11 mouse cellular contexts compared by ENCODE assay signal in the genomic region with DNA sequence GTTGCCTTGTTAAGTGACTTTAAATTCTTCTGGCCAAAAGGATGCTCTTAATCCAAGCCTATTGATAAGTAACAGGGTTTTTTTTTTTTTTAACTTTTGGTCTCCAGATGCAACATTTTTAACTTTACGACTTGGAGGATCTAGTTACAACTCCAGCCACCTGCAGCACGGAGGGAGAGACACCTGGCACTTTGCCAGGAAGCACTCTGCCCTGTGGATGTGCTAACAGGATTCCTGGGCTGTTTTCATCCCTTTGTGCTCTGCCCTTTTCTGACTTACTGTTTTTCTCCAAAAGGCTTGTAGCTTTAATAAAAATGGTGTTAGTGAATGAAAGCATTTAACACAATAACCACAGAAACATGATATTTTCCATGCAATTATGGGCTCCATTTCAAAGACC.
DNase-seq lines count a peak whose midpoint lies in the region; ATAC-seq lines count a peak whose summit lies in the region.
"Had no signal": no experiment of that assay in that cellular context is flagged by ENCODE, and none has a peak within 500 bp of the region (broad histone marks: within the 10 kb centered on the region; RNA-seq: fewer than 3 reads in every experiment).

No protein-coding gene starts in this region.

- H3K36me3 ChIP-seq in hindbrain, embryonic 11.5 days (ENCODE audit: control insufficient read depth, insufficient read depth, low read length) = no peaks in the 10 kb centered on the region
- H3K36me3 ChIP-seq in hindbrain, embryonic 14.5 days (replicated peaks; ENCODE audit: control insufficient read depth, insufficient read depth) = no peaks in the 10 kb centered on the region
- H3K36me3 ChIP-seq in hindbrain, embryonic 13.5 days = no peaks in the 10 kb centered on the region
- H3K36me3 ChIP-seq: forebrain, embryonic 15.5 days; heart, embryonic 10.5 days had no signal

- H3K4me2 ChIP-seq in hindbrain, embryonic 11.5 days (replicated peaks; ENCODE audit: low read depth, low read length) = no peak overlapping the region
- H3K4me2 ChIP-seq in hindbrain, embryonic 14.5 days (replicated peaks) = no peak overlapping the region
- H3K4me2 ChIP-seq in hindbrain, embryonic 13.5 days = no peak overlapping the region
- H3K4me2 ChIP-seq: forebrain, embryonic 15.5 days had no signal

- H3K4me1 ChIP-seq in hindbrain, embryonic 11.5 days (replicated peaks; ENCODE audit: control insufficient read depth, insufficient read depth, low read length) = no peaks in the 10 kb centered on the region
- H3K4me1 ChIP-seq in hindbrain, embryonic 14.5 days (replicated peaks; ENCODE audit: control insufficient read depth, insufficient read depth, low read length) = no peaks in the 10 kb centered on the region
- no peaks in the 10 kb centered on the region for H3K4me1 ChIP-seq in hindbrain, embryonic 13.5 days (replicated peaks)

- DNase-seq in cerebellum, adult 9-10 months = peak; percentile 1
- DNase-seq in cerebellum, adult 11-12 months = no peak
- peak; percentile 18 for DNase-seq in hindbrain, embryonic 11.5 days (ENCODE audit: low spot score)
- no peak for DNase-seq in hindbrain, embryonic 14.5 days (ENCODE audit: low spot score)
- peak; percentile 46 for DNase-seq in 3T3-L1 (ENCODE audit: low read depth, low spot score)
- peak; percentile 42 for DNase-seq in hindlimb bud, embryonic 11.5 days (ENCODE audit: extremely low spot score, low read depth, low spot score)
- DNase-seq: thymus, postnatal 25 days had no signal

- no peak overlapping the region for H3K4me3 ChIP-seq in hindbrain, embryonic 11.5 days (ENCODE audit: low read depth, low read length)
- no peak overlapping the region for H3K4me3 ChIP-seq in hindbrain, embryonic 14.5 days (replicated peaks; ENCODE audit: low read length)
- no peak overlapping the region for H3K4me3 ChIP-seq in hindbrain, embryonic 13.5 days
- H3K4me3 ChIP-seq: forebrain, embryonic 15.5 days; heart, embryonic 10.5 days had no signal

- no peak for ATAC-seq in hindbrain, embryonic 11.5 days (ENCODE audit: low FRiP score)
- ATAC-seq in hindbrain, embryonic 14.5 days (ENCODE audit: low FRiP score) = no peak
- ATAC-seq in erythroblast, adult 5-6 weeks (replicated peaks; ENCODE audit: low FRiP score, poor library complexity, severe bottlenecking) = no peak
- no peak for ATAC-seq in hindbrain, embryonic 13.5 days (ENCODE audit: low FRiP score)
- ATAC-seq: forebrain, embryonic 15.5 days had no signal

- no peak overlapping the region for H3K27ac ChIP-seq in hindbrain, embryonic 11.5 days (ENCODE audit: low read depth, low read length)
- H3K27ac ChIP-seq in hindbrain, embryonic 14.5 days = no peak overlapping the region
- H3K27ac ChIP-seq in hindbrain, embryonic 13.5 days = no peak overlapping the region
- H3K27ac ChIP-seq: forebrain, embryonic 15.5 days had no signal

- 32% methylated on average over 2 of the region's 2 CpGs for WGBS in hindbrain, embryonic 11.5 days
- 21% methylated on average over 2 of the region's 2 CpGs for WGBS in hindbrain, embryonic 14.5 days
- 21% methylated on average over 2 of the region's 2 CpGs for WGBS in hindbrain, embryonic 13.5 days

- H3K27me3 ChIP-seq in hindbrain, embryonic 11.5 days (ENCODE audit: control insufficient read depth, insufficient read depth, low read length) = no peaks in the 10 kb centered on the region
- H3K27me3 ChIP-seq in hindbrain, embryonic 14.5 days (ENCODE audit: control insufficient read depth, insufficient read depth, low read length) = no peaks in the 10 kb centered on the region; the same call in 1 of the 2 replicates
- H3K27me3 ChIP-seq in hindbrain, embryonic 13.5 days = no peaks in the 10 kb centered on the region
- H3K27me3 ChIP-seq: forebrain, embryonic 15.5 days had no signal

- no peak overlapping the region for H3K9ac ChIP-seq in hindbrain, embryonic 11.5 days (ENCODE audit: low read depth, low read length)
- no peak overlapping the region for H3K9ac ChIP-seq in hindbrain, embryonic 14.5 days
- H3K9ac ChIP-seq in hindbrain, embryonic 13.5 days = no peak overlapping the region
- H3K9ac ChIP-seq: forebrain, embryonic 15.5 days had no signal

- H3K9me3 ChIP-seq in hindbrain, embryonic 11.5 days (ENCODE audit: control insufficient read depth, low read length) = no peaks in the 10 kb centered on the region
- no peaks in the 10 kb centered on the region for H3K9me3 ChIP-seq in hindbrain, embryonic 14.5 days (ENCODE audit: control insufficient read depth, low read length)
- H3K9me3 ChIP-seq in hindbrain, embryonic 13.5 days = no peaks in the 10 kb centered on the region
- H3K9me3 ChIP-seq: forebrain, embryonic 15.5 days; heart, embryonic 10.5 days had no signal

Comparison
In these comparisons a context has a peak if more than half of its experiments do, and no peak if none do; other contexts are left out.
1. DNase-seq: peak in cerebellum, adult 9-10 months (single experiment), hindbrain, embryonic 11.5 days (single experiment), 3T3-L1 (single experiment) and hindlimb bud, embryonic 11.5 days (single experiment); none in cerebellum, adult 11-12 months (single experiment) and hindbrain, embryonic 14.5 days (single experiment).